Mouse (Mus musculus): ENCODE data around the gene Zscan29.

The Zscan29 gene

DNA sequence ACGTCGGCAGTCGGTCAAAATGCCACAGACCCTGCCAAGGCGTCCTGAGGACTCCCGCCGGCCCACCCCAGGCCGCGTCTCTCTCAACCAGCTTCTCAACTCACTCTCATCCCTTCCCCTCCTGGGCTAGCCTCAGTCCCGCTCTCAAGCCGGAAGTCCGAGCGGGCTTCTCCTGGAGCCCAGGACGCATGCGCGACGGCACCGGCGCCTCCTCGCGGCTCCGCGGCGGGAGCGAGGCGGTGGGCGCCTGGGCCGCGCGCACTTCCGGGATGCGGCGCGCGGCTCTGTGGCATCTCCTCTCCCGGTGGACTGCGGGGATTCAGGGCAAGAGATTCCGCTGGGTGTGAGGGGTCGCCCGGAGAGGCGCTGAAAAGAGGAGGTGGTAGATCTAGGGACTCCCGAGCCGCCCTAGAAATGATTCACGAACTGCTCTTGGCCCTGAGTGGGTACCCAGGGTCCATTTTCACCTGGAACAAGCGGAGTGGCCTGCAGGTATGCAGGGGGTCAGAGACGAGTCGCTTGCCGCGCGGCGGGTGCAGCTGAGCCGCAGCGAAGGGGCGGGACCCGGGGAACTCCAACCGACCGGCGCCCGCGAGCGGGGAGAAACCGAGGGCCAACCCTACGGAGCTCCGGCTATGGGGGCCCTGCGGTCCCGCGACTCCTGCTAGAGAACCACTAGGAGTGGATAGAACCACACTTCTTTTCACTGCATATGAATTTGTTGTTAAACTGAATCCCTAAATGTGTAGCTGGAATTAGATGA lies at the start of gene Zscan29:
Gene Zscan29, minus strand, starts transcription at position 146 of the 763 bp plus-strand sequence.
- DNase-seq: peak; percentile 97

GRCm38 (mm10) chr2:121219994-121220393 lies 49.1 kb upstream of the Zscan29 start:
- no peak for DNase-seq

- DNase-seq: no peak
Observed at GRCm38 (mm10) chr2:121219177-121219576, 48.3 kb upstream of the Zscan29 start.

- DNase-seq: no peak
Observed at GRCm38 (mm10) chr2:121214491-121214890, 43.6 kb upstream of the Zscan29 start.

GRCm38 (mm10) chr2:121206541-121206940 lies 35.6 kb upstream of the Zscan29 start:
- DNase-seq: no peak

DNA sequence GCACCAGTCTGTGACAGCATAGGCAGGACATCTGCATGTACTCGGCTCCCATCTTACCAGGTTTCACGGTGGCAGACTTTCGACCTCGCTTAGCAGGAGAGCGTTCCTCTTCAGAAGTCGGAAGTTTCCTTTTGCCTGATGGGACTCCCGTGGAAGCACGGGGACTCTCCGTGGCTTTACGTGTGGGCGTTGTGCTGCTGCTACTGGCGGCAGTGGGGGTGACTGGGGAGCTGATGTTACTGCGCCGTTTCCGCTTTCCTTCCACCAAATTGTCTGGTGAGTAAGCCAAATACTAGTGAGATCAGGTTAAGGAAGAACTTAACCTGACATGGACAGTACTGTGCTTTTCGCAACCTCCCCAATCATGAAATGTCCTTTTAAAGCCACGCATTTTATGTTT lies 33.4 kb upstream of the Zscan29 start:
- no peak for DNase-seq

GRCm38 (mm10) chr2:121195466-121195865 lies 24.5 kb upstream of the Zscan29 start:
- no peak for DNase-seq

DNA sequence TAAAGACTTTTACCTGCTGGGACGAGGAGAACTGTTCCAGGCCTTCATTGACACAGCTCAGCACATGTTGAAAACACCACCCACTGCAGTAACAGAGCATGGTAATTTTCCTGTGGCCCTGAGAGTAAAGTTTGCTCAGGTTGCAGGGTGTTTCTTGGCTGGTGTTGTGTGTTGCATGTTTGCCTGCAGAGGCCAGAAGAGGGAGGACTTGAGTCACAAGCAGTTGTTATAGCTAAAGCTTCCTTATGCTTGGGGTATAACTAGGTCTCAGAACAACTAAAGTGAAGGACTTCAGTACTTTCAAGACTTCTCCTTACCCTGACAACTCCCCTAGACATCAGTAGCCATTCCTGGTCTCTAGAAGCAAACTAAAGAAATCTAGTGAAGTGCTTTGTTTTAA lies 17.6 kb upstream of the Zscan29 start:
- DNase-seq: no peak

- no peak for DNase-seq
Observed at GRCm38 (mm10) chr2:121184142-121184541, 13.2 kb upstream of the Zscan29 start.

- DNase-seq: no peak
Observed at GRCm38 (mm10) chr2:121183431-121183830, 12.5 kb upstream of the Zscan29 start.

- no peak for DNase-seq
Observed at GRCm38 (mm10) chr2:121178828-121179479, 8.0 kb upstream of the Zscan29 start.

DNA sequence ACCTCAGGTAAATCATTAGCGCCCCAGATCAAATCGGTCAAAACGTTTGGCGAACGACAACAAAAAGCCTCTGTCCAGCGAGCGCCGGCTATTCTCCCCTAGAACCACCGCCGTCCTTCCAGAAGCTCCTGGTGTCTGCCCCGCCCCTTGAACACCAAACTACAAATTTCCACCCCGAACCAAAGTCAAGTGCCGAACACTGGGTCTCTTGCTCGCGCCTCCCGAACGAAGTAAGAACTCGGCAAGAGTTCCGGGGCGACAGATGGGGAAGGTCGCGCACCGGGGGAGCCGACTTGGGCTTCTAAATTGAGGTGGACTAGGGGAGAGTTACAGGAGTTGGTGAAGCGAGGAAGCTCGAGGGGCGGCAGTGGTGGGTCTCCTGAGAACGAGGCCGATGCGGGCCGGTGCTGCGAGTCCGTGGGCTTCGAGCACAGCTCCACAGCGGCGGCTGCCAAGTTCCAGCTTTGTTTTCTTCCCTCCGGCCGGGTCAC lies 399 bp downstream of the Zscan29 start, which contains the start of gene Tubgcp4:
Gene Tubgcp4, plus strand, starts transcription at position 174 of the 491 bp plus-strand sequence.
- DNase-seq: peak; percentile 67

DNA sequence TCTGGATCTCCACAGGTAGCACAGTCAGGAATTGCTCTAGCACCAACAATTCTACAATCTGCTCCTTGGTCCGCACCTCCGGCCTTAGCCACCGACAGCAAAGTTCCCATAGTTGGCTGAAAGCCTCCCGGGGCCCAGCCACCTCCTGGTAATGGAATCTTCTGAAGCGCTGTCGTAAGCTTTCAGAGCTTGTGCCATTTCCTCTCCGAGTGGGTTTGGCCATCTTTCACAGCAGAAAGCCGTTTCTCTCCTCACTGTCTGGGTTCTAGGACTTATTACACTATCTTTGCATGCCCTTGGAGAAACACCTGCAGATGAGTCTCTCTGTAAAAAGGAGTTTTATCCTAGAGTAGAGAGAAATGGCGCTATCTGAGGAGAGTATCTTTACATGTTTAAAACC lies 1.0 kb downstream of the Zscan29 start:
- peak; percentile 21 for DNase-seq

DNA sequence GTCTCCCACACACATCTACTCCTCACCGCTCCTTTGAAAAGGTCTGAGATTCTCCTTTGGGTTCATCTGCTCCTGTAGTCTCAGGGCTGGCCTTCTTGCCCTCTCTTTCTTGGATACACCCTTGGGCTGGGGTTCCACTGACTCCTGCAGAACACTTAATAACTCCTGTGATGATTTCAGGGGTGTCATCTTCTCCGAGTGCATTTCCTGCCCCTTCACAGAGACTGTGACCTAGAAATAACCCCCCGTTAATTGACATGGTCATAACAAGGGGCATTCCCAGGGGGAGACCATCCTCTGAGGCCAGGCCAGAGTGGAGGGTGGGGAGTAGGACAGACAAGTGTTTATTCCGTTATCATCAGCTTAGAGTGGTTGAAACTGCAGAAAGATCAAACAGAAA lies 1.8 kb downstream of the Zscan29 start:
- no peak for DNase-seq

GRCm38 (mm10) chr2:121153100-121153499 lies 17.8 kb downstream of the Zscan29 start:
- DNase-seq: no peak

- no peak for DNase-seq
Observed at GRCm38 (mm10) chr2:121149679-121150078, 21.2 kb downstream of the Zscan29 start.

- no peak for DNase-seq
Observed at GRCm38 (mm10) chr2:121142415-121142814, 28.5 kb downstream of the Zscan29 start.

DNA sequence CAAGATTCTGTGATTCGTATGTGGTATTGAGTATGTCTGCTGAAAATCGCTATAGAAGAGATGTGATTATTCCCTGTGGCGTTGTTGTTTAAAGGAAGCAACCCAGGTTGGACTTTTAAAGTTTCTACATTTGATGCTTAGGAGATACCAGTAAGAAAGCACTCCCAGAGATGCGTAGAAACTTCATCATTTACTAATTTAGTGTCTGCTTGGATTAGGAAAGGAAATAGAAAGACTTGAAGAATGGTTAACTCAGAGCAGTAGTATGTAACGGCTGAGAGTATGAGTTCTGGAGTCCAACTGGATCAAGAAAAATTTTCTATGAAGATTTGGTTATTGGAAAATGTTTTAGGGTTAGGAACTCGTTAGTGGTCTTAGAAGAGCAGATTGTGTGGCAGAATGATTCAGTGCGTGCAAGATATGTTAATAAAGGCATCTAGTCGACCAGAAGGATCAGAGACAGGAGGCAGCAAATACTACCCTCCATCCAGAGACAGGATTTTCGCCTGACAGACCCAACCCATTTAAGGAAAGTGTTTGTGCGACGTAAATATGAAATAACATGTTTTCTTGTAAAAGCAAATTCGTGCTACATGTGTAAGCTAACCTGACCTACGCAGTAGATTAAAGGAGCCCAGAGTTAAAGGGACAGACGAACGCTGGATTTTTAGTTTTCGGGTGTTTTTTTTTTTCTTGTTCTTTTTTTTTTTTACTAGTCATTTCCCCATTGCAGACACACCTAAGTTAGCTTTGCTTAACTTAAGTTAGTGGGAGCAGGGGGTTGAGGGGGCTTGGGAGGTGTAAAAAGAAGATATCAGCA lies 29.5 kb downstream of the Zscan29 start:
- DNase-seq: no peak

GRCm38 (mm10) chr2:121140018-121140882 lies 30.7 kb downstream of the Zscan29 start, which contains the start of the genes Adal and Lcmt2:
Gene Adal (plus strand): TSS chr2:121140428.
Gene Lcmt2 (minus strand): TSS chr2:121140653.
- DNase-seq: peak; percentile 94

DNA sequence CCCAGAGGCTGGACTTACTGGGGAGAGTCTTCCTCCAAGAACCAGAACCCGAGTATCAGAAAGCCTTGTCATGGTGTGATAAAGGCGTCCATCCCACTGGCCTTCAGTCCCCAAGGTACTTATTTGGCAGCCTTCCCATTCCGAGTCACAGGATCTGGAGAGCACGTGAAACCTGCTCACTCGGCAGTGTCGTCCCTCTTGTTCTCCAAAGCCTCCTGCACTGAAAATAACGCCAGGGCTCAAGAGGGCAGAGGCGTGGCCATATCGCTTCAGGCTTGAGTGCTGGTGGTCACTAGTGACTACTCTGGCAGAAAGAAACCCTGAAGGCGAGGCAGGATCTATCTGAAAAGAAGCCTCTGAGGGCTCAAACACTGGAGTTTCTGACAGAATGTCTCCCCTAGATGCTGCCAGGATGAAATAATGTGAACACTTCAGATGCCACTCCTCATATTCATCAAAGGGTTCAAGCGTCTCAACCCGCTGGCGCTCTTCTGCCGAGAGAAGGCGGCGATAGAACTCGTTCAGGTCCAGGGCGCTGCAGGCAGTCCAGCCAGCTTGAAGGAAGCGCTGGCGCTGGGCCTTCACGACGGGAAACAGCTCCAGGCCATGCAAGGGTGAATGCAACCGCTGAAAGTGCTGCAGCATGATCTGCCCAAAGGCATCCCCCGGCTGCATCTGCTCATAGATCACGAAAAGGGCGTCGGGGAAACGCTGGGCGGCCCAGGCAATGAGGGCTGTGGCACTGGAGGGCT lies 31.5 kb downstream of the Zscan29 start:
- DNase-seq: no peak

GRCm38 (mm10) chr2:121137371-121137770 lies 33.6 kb downstream of the Zscan29 start:
- DNase-seq: no peak
